Mouse (Mus musculus) monocyte, adult 59 days (primary cell): Measurements from ENCODE around the gene Wdr83os. TPM values are rescaled to one million over a fixed set of nuclear protein-coding genes. Genes with fewer than 3 reads are reported as not detected.

ENCODE experiments used
- total RNA-seq, 2 experiments: library from RNA; stranded (reverse); gene quantifications; one replicate each; pipeline ENCODE4 v1.2.4; 2023

The Wdr83os gene
- 10 to 100 TPM; 53.5 to 54.8 TPM for total RNA-seq

DNA sequence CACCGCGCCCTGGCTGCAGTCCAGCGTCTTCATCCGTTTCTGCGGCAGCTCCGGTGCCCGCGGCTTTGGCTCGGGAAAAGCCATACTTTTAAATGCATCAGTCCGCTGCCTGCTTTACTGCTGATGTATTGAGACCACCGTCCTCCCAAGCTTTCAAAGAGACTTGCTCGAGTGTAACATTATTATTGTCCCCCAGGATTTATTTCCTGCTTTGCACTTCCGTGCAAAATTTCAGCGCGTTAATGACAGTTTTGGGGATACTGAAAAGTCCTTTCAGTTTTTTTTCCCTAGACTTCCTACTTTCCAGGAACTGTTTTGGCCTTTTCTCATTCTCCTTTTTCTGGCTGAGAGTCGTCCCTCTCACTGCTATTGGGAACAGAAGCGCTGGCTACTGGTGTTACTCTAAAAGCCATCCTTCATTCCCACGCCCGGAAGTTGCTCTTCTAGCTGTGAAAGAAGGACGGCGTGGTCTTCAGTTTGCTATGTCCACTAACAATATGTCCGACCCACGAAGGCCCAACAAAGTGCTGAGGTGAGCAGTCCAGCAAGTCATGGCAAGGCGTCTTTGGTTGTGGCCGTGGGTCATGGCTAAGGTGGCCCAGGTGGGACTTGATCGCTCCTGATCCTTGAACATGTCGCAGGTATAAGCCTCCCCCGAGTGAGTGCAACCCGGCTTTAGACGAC, at the start of gene Wdr83os:
Gene Wdr83os, plus strand, starts transcription at position 209 of the 684 bp plus-strand sequence.

GRCm38 (mm10) chr8:85036718-85037365, 43.7 kb upstream of the Wdr83os start, which contains the start of gene Tnpo2:
Gene Tnpo2, plus strand, starts transcription at chr8:85036915.

GRCm38 (mm10) chr8:85059879-85060616, 20.5 kb upstream of the Wdr83os start, which contains the start of gene Fbxw9:
Gene Fbxw9, plus strand, starts transcription at chr8:85060055.

DNA sequence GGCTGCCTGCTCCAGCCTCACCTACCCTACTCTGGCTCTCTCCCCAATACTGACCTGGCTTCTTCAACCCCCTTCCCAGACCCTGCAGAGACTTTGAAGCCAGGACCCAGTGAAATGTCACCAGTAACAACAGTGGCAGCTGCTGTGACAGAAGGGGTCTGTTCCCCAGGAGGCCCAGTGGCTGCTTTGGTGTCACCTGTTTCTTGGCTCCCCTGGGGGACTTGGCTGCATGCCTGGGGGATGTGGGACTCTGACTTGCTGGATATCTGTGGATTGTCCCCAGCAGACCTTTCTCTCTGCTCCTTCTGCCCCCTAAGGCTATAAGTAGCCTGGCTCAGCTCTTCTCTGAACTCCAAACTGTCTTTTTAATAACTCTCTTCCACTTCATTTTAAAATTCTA, 12.6 kb upstream of the Wdr83os start, which contains the start of gene Gm5741:
Gene Gm5741, minus strand, starts transcription at position 1 of the 400 bp plus-strand sequence.

DNA sequence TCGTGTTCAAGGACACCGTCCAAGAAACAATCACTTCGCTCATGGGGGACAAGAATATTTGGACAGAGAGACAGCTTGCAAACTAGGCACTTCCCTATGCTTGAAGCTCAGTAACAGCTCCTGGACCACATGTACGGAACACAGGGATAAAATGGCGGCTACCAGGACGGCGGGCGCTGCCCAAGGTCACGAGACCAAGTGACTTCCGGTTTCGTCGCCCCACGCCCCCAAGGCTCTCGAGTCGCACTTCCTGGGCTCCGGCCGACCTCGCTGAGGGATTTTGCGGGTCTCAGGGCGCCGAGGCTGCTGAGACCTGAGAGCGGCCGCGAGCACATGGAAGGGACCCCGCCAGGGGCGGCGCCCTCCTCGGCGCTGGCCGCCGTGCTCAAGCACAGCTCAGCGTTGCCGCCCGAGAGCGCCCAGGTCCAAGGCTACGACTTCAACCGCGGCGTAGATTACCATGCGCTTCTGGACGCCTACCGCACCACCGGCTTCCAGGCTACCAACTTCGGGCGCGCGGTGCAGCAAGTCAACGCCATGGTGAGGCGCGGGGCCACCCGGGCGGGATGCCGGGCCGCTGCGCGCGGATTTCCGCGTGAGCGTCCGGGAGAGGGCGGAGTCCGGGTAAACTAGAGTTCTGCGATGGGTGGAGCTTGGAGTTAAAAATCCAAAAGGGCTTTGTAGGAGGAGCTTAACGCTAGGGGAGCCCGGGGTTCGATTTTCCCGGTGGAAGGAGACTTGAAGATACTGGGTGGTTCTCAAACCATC, 8.8 kb upstream of the Wdr83os start, which contains the start of gene Dhps:
Gene Dhps, plus strand, starts transcription at position 244 of the 768 bp plus-strand sequence.

GRCm38 (mm10) chr8:85081216-85081555, 646 bp downstream of the Wdr83os start, which contains the start of gene Wdr83:
Gene Wdr83, minus strand, starts transcription at chr8:85081306.

DNA sequence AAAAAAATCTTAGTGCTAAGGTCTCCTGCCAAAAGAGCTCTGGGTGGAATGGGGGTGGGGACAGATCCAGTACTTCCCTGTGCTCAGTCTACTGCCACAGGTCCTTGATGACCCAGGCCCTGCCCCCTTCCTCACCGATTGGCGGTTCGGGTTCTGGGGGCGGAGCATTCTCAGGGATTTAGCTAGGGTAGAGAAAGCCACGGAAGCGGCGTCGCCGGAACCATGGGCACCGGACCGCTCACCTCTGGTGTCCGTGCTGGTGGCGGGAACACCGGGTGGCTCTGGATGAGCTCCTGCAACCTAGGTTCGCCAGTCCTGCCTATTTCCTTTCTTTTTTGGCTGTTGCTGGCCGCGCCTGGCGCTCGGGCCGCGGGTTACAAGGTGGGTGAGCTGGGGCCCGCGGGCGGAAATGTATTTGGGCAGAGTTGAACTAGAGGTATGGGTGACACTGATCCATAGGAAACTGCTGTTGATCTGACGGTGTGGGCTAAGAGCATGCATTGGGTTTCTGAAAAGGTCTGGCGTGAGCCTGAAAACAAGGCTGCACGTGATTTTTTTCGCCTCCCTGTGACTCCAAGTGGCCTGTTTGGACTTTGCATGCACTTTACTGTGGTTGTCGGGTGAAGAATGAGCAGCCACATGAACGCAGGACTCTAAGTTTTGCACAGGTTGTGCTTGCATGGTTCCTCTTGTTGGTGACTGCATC, 2.7 kb downstream of the Wdr83os start, which contains the start of gene Man2b1:
Gene Man2b1, plus strand, starts transcription at position 163 of the 706 bp plus-strand sequence.

DNA sequence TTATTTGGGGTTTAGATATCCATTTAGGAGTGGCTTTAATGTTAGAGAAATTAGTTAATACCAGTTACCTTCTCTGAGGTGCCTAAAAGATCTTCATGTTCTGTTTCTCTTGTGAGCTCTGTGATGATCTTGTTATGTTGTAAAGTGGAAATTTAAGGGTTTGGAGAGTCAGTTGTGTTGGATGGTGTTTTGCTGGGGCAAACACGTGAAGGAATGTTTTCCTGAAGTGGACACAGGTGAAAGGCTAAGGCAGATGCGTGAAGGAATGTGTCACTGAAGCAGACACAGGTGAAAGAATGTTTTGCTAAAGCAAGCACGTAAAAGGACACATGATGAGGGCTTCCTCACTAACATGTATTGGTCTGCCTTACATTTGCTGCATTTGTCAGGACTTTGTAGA, 42.5 kb downstream of the Wdr83os start, which contains the start of gene Zfp791:
Gene Zfp791, minus strand, starts transcription at position 101 of the 400 bp plus-strand sequence.

Other genes with a start within 250 kb of the Wdr83os start
- 10 to 100 TPM in 1 of 2 experiments, 1 to 10 TPM in 1; 8.9 to 10.1 TPM for gene Gadd45gip1, start 249.2 kb upstream of the Wdr83os start, total RNA-seq
- 10 to 100 TPM; 52.4 to 52.7 TPM for gene Rad23a, start 240.1 kb upstream of the Wdr83os start, total RNA-seq
- gene Calr, start 233.8 kb upstream of the Wdr83os start, total RNA-seq = 100 to 1,000 TPM; 632 to 634 TPM
- 10 to 100 TPM; 43.6 to 47.8 TPM for gene Farsa, start 223.8 kb upstream of the Wdr83os start, total RNA-seq
- 1 to 10 TPM; 4.1 to 5.1 TPM for gene Syce2, start 208.6 kb upstream of the Wdr83os start, total RNA-seq
- 1 to 10 TPM; 7.1 to 9.3 TPM for gene Gcdh, start 186.8 kb upstream of the Wdr83os start, total RNA-seq
- gene Klf1, start 178.8 kb upstream of the Wdr83os start, total RNA-seq = not detected
- 10 to 100 TPM; 61.0 to 66.0 TPM for gene Dnase2a, start 172.2 kb upstream of the Wdr83os start, total RNA-seq
- under 1 TPM; 0.29 to 0.33 TPM for gene Mast1, start 143.4 kb upstream of the Wdr83os start, total RNA-seq
- not detected for gene Rtbdn, start 133.7 kb upstream of the Wdr83os start, total RNA-seq
- gene Gm49661, start 111.3 kb upstream of the Wdr83os start, total RNA-seq = not detected
- gene Prdx2, start 111.2 kb upstream of the Wdr83os start, total RNA-seq = 100 to 1,000 TPM; 104 to 107 TPM
- gene Rnaseh2a, start 111.0 kb upstream of the Wdr83os start, total RNA-seq = 10 to 100 TPM; 28.9 to 32.3 TPM
- gene Junb, start 102.0 kb upstream of the Wdr83os start, total RNA-seq = 1,000 to 10,000 TPM; 1,590 to 1,695 TPM
- 1 to 10 TPM; 2.8 to 3.2 TPM for gene Hook2, start 90.1 kb upstream of the Wdr83os start, total RNA-seq
- gene Best2, start 66.2 kb upstream of the Wdr83os start, total RNA-seq = not detected
- 10 to 100 TPM; 65.2 to 76.3 TPM for gene Asna1, start 55.5 kb upstream of the Wdr83os start, total RNA-seq
- gene Trir, start 53.9 kb upstream of the Wdr83os start, total RNA-seq = 100 to 1,000 TPM; 154 to 166 TPM
- 10 to 100 TPM; 37.3 to 54.7 TPM for gene Tnpo2, start 43.8 kb upstream of the Wdr83os start, total RNA-seq
- 1 to 10 TPM; 4.2 to 6.3 TPM for gene Fbxw9, start 20.7 kb upstream of the Wdr83os start, total RNA-seq
- gene Gm5741, start 12.8 kb upstream of the Wdr83os start, total RNA-seq = not detected
- gene Dhps, start 9.0 kb upstream of the Wdr83os start, total RNA-seq = 10 to 100 TPM; 55.7 to 74.6 TPM
- 10 to 100 TPM in 1 of 2 experiments, 1 to 10 TPM in 1; 8.9 to 14.2 TPM for gene Wdr83, start 566 bp downstream of the Wdr83os start, total RNA-seq
- 100 to 1,000 TPM; 386 to 392 TPM for gene Man2b1, start 2.5 kb downstream of the Wdr83os start, total RNA-seq
- 1 to 10 TPM in 1 of 2 experiments, under 1 TPM in 1; 0.39 to 1.0 TPM for gene Zfp791, start 42.4 kb downstream of the Wdr83os start, total RNA-seq
- not detected for gene Cks1brt, start 71.2 kb downstream of the Wdr83os start, total RNA-seq
- gene Olfr371, start 145.2 kb downstream of the Wdr83os start, total RNA-seq = not detected
- gene Orc6, start 218.9 kb downstream of the Wdr83os start, total RNA-seq = 10 to 100 TPM; 15.1 to 16.6 TPM
- gene Vps35, start 219.1 kb downstream of the Wdr83os start, total RNA-seq = 10 to 100 TPM; 91.7 to 93.7 TPM